Mouse (Mus musculus): ENCODE measurements around the gene Gsg1l. TPM values are rescaled to one million over a fixed set of nuclear protein-coding genes. Genes with fewer than 3 reads are reported as not detected.

The Gsg1l gene
- polyA plus RNA-seq, 1 experiment from 2014 or later, result 7.0 TPM

DNA sequence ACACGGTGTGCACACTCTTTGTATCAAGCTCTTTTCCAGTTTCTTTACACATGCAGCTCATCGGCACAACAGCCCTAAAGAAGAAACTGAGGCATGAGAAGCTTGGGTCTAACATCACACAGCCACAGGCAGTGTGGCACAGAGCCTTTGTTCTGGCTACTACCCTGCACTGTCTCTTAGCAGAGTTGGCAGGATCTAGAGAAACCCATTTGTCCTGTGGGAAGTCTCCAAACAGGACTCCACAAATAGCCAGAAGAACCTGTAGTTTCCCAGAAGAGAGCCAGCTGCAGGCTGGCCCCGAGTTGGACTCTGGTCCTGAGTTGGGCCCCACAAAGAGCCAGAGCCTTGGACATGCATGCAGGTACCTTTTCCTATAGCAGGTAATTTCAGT, 49.9 kb downstream of the Gsg1l start:
- Histone ChIP-seq H3K4me2 (ENCODE audit: low read depth) (no peak overlapping the region), H3K4me3 (ENCODE audit: low read depth, low read length) (no peak overlapping the region), H3K27ac (ENCODE audit: low read depth, low read length) (no peak overlapping the region), H3K4me1 (ENCODE audit: control insufficient read depth, insufficient read depth, low read length) (no peaks in the 10 kb centered on the region; the same call in 1 of the 2 replicates), H3K36me3 (ENCODE audit: control insufficient read depth, insufficient read depth, low read length) (no peaks in the 10 kb centered on the region), H3K9me3 (ENCODE audit: control insufficient read depth, low read length) (no peaks in the 10 kb centered on the region), H3K9ac (ENCODE audit: low read length) (no peak overlapping the region), H3K27me3 (ENCODE audit: control insufficient read depth, insufficient read depth, low read length) (no peaks in the 10 kb centered on the region)
- ATAC-seq (ENCODE audit: insufficient read depth, low FRiP score, low TSS enrichment) (no peak), DNase-seq (ENCODE audit: low spot score) (no peak)
- 89% methylated on average over 3 of the region's 3 CpGs for WGBS

DNA sequence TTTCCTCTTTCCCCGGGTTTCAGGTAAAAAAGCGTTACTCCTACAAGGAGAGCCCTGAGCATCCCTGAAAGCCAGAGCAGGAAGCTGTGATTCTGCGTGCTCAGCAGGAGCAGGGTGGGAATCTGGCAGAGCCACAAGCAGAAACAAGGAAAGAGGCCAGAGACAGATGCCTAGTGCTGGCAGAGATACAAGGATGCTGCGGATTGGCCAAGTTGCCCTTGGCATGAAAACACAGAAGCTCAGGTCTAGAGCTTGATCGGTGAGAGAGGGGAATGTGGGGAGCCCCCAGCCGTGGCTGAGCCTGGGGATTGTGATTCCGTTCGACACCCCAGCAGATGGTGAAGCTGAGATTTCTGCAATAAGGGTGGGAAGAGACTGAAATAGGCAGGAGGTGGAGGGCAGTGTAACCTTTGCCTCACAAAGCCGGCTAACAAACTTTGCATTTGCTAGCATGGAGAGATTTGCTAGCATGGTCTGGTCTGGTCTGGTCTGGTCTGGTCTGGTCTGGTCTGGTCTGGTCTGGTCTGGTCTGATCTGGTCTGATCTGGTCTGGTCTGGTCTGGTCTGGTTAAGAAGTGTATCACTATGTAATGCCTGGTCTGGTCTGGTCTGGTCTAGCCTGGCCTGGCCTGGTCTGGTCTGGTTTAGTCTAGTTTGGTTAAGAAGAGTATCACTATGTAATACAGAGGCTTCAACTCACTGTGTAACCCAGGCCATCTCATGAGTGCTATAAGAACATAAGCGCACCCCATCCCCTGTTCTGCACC, 50.4 kb downstream of the Gsg1l start:
- no peaks in the 10 kb centered on the region for H3K27me3 ChIP-seq (ENCODE audit: control insufficient read depth, insufficient read depth, low read length)
- H3K9ac ChIP-seq (ENCODE audit: low read length), result no peak overlapping the region
- DNase-seq (ENCODE audit: low spot score) (no peak), ATAC-seq (ENCODE audit: insufficient read depth, low FRiP score, low TSS enrichment) (no peak)
- WGBS, result 79% methylated on average over 10 of the region's 10 CpGs
- no peak overlapping the region for H3K4me2 ChIP-seq (ENCODE audit: low read depth)
- no peak overlapping the region for H3K27ac ChIP-seq (ENCODE audit: low read depth, low read length)
- no peaks in the 10 kb centered on the region for H3K9me3 ChIP-seq (ENCODE audit: control insufficient read depth, low read length)
- no peak overlapping the region for H3K4me3 ChIP-seq (ENCODE audit: low read depth, low read length)
- no peaks in the 10 kb centered on the region; the same call in 1 of the 2 replicates for H3K4me1 ChIP-seq (ENCODE audit: control insufficient read depth, insufficient read depth, low read length)
- no peaks in the 10 kb centered on the region for H3K36me3 ChIP-seq (ENCODE audit: control insufficient read depth, insufficient read depth, low read length)

- no peaks in the 10 kb centered on the region for H3K36me3 ChIP-seq (ENCODE audit: control insufficient read depth, insufficient read depth, low read length)
- DNase-seq (ENCODE audit: low spot score), result no peak
- no peaks in the 10 kb centered on the region for H3K9me3 ChIP-seq (ENCODE audit: control insufficient read depth, low read length)
Observed at GRCm38 (mm10) chr7:126027410-126027809, 54.8 kb downstream of the Gsg1l start.

GRCm38 (mm10) chr7:126026600-126026999, 55.6 kb downstream of the Gsg1l start:
- 55% methylated on average over 5 of the region's 5 CpGs for WGBS
- Histone ChIP-seq H3K9me3 (ENCODE audit: control insufficient read depth, low read length) (no peaks in the 10 kb centered on the region), H3K9ac (ENCODE audit: low read length) (no peak overlapping the region), H3K4me3 (ENCODE audit: low read depth, low read length) (no peak overlapping the region), H3K27ac (ENCODE audit: low read depth, low read length) (no peak overlapping the region), H3K27me3 (ENCODE audit: control insufficient read depth, insufficient read depth, low read length) (no peaks in the 10 kb centered on the region), H3K4me1 (ENCODE audit: control insufficient read depth, insufficient read depth, low read length) (peaks cover 3% of the 10 kb centered on the region; the same call in 1 of the 2 replicates), H3K4me2 (ENCODE audit: low read depth) (no peak overlapping the region), H3K36me3 (ENCODE audit: control insufficient read depth, insufficient read depth, low read length) (no peaks in the 10 kb centered on the region)
- DNase-seq (ENCODE audit: low spot score) (no peak), ATAC-seq (ENCODE audit: insufficient read depth, low FRiP score, low TSS enrichment) (no peak)

More at GRCm38 (mm10) chr7:126027410-126027809, 54.8 kb downstream of the Gsg1l start:
- Histone ChIP-seq H3K4me2 (ENCODE audit: low read depth) (no peak overlapping the region), H3K4me3 (ENCODE audit: low read depth, low read length) (no peak overlapping the region), H3K4me1 (ENCODE audit: control insufficient read depth, insufficient read depth, low read length) (peaks cover 3% of the 10 kb centered on the region; the same call in 1 of the 2 replicates), H3K9ac (ENCODE audit: low read length) (no peak overlapping the region), H3K27me3 (ENCODE audit: control insufficient read depth, insufficient read depth, low read length) (no peaks in the 10 kb centered on the region), H3K27ac (ENCODE audit: low read depth, low read length) (no peak overlapping the region)
- no peak for ATAC-seq (ENCODE audit: insufficient read depth, low FRiP score, low TSS enrichment)
- 33% methylated on average over 1 of the region's 1 CpGs for WGBS

DNA sequence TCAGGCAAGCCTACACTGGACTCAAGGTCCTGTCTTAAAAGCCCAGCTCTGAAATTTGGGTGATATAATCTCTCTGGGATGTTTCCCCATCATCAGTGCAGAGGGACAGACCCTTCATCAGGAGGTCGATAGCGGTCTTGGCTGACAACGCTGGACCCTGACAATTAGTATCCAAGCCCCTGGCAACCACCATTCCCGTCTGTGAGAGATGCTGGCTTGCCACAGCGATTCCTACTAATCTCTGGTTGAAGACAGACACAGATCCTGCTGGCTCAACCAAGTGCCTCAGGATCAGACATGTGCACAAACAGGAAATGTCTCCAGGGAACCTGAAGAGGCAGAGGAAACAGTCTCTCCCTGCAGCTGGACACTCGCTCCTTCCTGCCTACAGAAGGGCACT, 62.2 kb downstream of the Gsg1l start:
- peaks cover 9% of the 10 kb centered on the region for H3K4me1 ChIP-seq (ENCODE audit: control insufficient read depth, insufficient read depth, low read length)
- no peaks in the 10 kb centered on the region for H3K27me3 ChIP-seq (ENCODE audit: control insufficient read depth, insufficient read depth, low read length)
- H3K9me3 ChIP-seq (ENCODE audit: control insufficient read depth, low read length), result no peaks in the 10 kb centered on the region
- H3K36me3 ChIP-seq (ENCODE audit: control insufficient read depth, insufficient read depth, low read length), result no peaks in the 10 kb centered on the region
- H3K27ac ChIP-seq (ENCODE audit: low read depth, low read length), result peak overlapping the region; percentile 37; the same call in 1 of the 2 replicates
- H3K4me3 ChIP-seq (ENCODE audit: low read depth, low read length), result no peak overlapping the region
- WGBS, result 64% methylated on average over 6 of the region's 6 CpGs
- H3K4me2 ChIP-seq (ENCODE audit: low read depth), result no peak overlapping the region
- no peak for ATAC-seq (ENCODE audit: insufficient read depth, low FRiP score, low TSS enrichment)
- no peak for DNase-seq (ENCODE audit: low spot score)
- H3K9ac ChIP-seq (ENCODE audit: low read length), result peak overlapping the region; percentile 18; the same call in 1 of the 2 replicates

GRCm38 (mm10) chr7:126019321-126019720, 62.9 kb downstream of the Gsg1l start:
- Histone ChIP-seq H3K4me2 (ENCODE audit: low read depth) (no peak overlapping the region), H3K4me1 (ENCODE audit: control insufficient read depth, insufficient read depth, low read length) (peaks cover 9% of the 10 kb centered on the region), H3K9me3 (ENCODE audit: control insufficient read depth, low read length) (no peaks in the 10 kb centered on the region), H3K36me3 (ENCODE audit: control insufficient read depth, insufficient read depth, low read length) (no peaks in the 10 kb centered on the region), H3K4me3 (ENCODE audit: low read depth, low read length) (no peak overlapping the region), H3K9ac (ENCODE audit: low read length) (peak overlapping the region; percentile 18; the same call in 1 of the 2 replicates), H3K27me3 (ENCODE audit: control insufficient read depth, insufficient read depth, low read length) (no peaks in the 10 kb centered on the region), H3K27ac (ENCODE audit: low read depth, low read length) (peak overlapping the region; percentile 37; the same call in 1 of the 2 replicates)
- ATAC-seq (ENCODE audit: insufficient read depth, low FRiP score, low TSS enrichment) (peak; percentile 55; the same call in 1 of the 2 replicates), DNase-seq (ENCODE audit: low spot score) (peak; percentile 32)
- 27% methylated on average over 9 of the region's 9 CpGs for WGBS

- H3K4me1 ChIP-seq (ENCODE audit: control insufficient read depth, insufficient read depth, low read length), result peaks cover 9% of the 10 kb centered on the region
- H3K9me3 ChIP-seq (ENCODE audit: control insufficient read depth, low read length), result no peaks in the 10 kb centered on the region
- no peak overlapping the region for H3K4me2 ChIP-seq (ENCODE audit: low read depth)
- H3K4me3 ChIP-seq (ENCODE audit: low read depth, low read length), result no peak overlapping the region
- WGBS, result 93% methylated on average over 4 of the region's 4 CpGs
- no peak for ATAC-seq (ENCODE audit: insufficient read depth, low FRiP score, low TSS enrichment)
- DNase-seq (ENCODE audit: low spot score), result no peak
- H3K9ac ChIP-seq (ENCODE audit: low read length), result no peak overlapping the region
- H3K36me3 ChIP-seq (ENCODE audit: control insufficient read depth, insufficient read depth, low read length), result no peaks in the 10 kb centered on the region
- no peak overlapping the region for H3K27ac ChIP-seq (ENCODE audit: low read depth, low read length)
- H3K27me3 ChIP-seq (ENCODE audit: control insufficient read depth, insufficient read depth, low read length), result no peaks in the 10 kb centered on the region
Observed at GRCm38 (mm10) chr7:126017455-126017854, 64.8 kb downstream of the Gsg1l start.

GRCm38 (mm10) chr7:126012325-126013021, 69.7 kb downstream of the Gsg1l start:
- DNase-seq (ENCODE audit: low spot score), result no peak
- Histone ChIP-seq H3K9ac (ENCODE audit: low read length) (no peak overlapping the region), H3K4me3 (ENCODE audit: low read depth, low read length) (no peak overlapping the region), H3K27me3 (ENCODE audit: control insufficient read depth, insufficient read depth, low read length) (no peaks in the 10 kb centered on the region), H3K27ac (ENCODE audit: low read depth, low read length) (no peak overlapping the region), H3K4me1 (ENCODE audit: control insufficient read depth, insufficient read depth, low read length) (peaks cover 11% of the 10 kb centered on the region), H3K9me3 (ENCODE audit: control insufficient read depth, low read length) (no peaks in the 10 kb centered on the region), H3K36me3 (ENCODE audit: control insufficient read depth, insufficient read depth, low read length) (no peaks in the 10 kb centered on the region), H3K4me2 (ENCODE audit: low read depth) (no peak overlapping the region)
- ATAC-seq (ENCODE audit: insufficient read depth, low FRiP score, low TSS enrichment), result no peak
- WGBS, result 79% methylated on average over 11 of the region's 11 CpGs
